Mouse (Mus musculus) hindbrain, embryonic 13.5 days (tissue): Measurements from ENCODE around the gene Twf1. TPM values are rescaled to one million over a fixed set of nuclear protein-coding genes. Genes with fewer than 3 reads are reported as not detected.

ENCODE experiments used
- ATAC-seq: fragments of 200-750 bp; cut with Nextera tagmentation; 2 replicates; pipeline ENCODE4 v1.8.0; 2017; ENCODE audit warnings: moderate TSS enrichment; ENCODE audit not compliant: low FRiP score
- H3K27ac ChIP-seq: fragments of 300-500 bp; sonication (generic); 2 replicates; pipeline ENCODE4 v1.5.1; 2015; ENCODE audit warnings: inconsistent platforms, mild to moderate bottlenecking, moderate library complexity
- H3K27me3 ChIP-seq: fragments of 300-500 bp; sonication (generic); 2 replicates; pipeline ENCODE4 v1.6.1; 2015; ENCODE audit warnings: mild to moderate bottlenecking, inconsistent platforms
- H3K36me3 ChIP-seq: fragments of 300-500 bp; sonication (generic); 2 replicates; pipeline ENCODE4 v1.6.1; 2015; ENCODE audit warnings: mild to moderate bottlenecking, inconsistent platforms
- H3K4me1 ChIP-seq: fragments of 300-500 bp; sonication (generic); replicated peaks from 2 replicates; pipeline ENCODE4 v1.6.1; 2015; ENCODE audit warnings: inconsistent platforms
- H3K4me2 ChIP-seq: fragments of 300-500 bp; sonication (generic); 2 replicates; pipeline ENCODE4 v1.6.1; 2015; ENCODE audit warnings: inconsistent platforms, mild to moderate bottlenecking, moderate library complexity
- H3K4me3 ChIP-seq: fragments of 300-500 bp; sonication (generic); 2 replicates; pipeline ENCODE4 v1.5.1; 2015; ENCODE audit warnings: mild to moderate bottlenecking, inconsistent platforms
- H3K9ac ChIP-seq: fragments of 300-500 bp; sonication (generic); 2 replicates; pipeline ENCODE4 v1.6.1; 2015; ENCODE audit warnings: mild to moderate bottlenecking, inconsistent platforms
- H3K9me3 ChIP-seq: fragments of 300-500 bp; sonication (generic); 2 replicates; pipeline ENCODE4 v1.6.1; 2016; ENCODE audit warnings: inconsistent platforms
- WGBS: fragments of 180-500 bp; shearing (Covaris S2); methylation state at CpG from one replicate; pipeline ENCODE4 v1.1.7; 2015; 5-methylcytosine and 5-hydroxymethylcytosine counted together
- polyA plus RNA-seq: library from polyadenylated mRNA; unstranded; fragments of >200 nt; fragmentation: Nextera tagmentation; extraction: Ambion mirVana; gene quantifications from 2 replicates; pipeline ENCODE4 v1.2.1, GENCODE M21; 2015

The Twf1 gene
- polyA plus RNA-seq, 1 experiment from 2014 or later: 92.3 TPM

- Histone ChIP-seq H3K27ac (no peak overlapping the region), H3K9me3 (no peaks in the 10 kb centered on the region), H3K27me3 (no peaks in the 10 kb centered on the region), H3K4me1 (no peaks in the 10 kb centered on the region), H3K4me3 (no peak overlapping the region), H3K4me2 (no peak overlapping the region), H3K36me3 (no peaks in the 10 kb centered on the region), H3K9ac (no peak overlapping the region)
- WGBS: 87% methylated on average over 11 of the region's 11 CpGs
- ATAC-seq: no peak
Observed at GRCm38 (mm10) chr15:94600145-94600707, 10.5 kb upstream of the Twf1 start.

GRCm38 (mm10) chr15:94593586-94593985, 3.9 kb upstream of the Twf1 start:
- 89% methylated on average over 1 of the region's 1 CpGs for WGBS
- H3K4me2 ChIP-seq: no peak overlapping the region
- H3K27ac ChIP-seq: no peak overlapping the region
- H3K9ac ChIP-seq: no peak overlapping the region
- H3K4me3 ChIP-seq: no peak overlapping the region
- H3K36me3 ChIP-seq: no peaks in the 10 kb centered on the region
- no peaks in the 10 kb centered on the region for H3K9me3 ChIP-seq
- ATAC-seq: no peak
- H3K27me3 ChIP-seq: no peaks in the 10 kb centered on the region
- peaks cover 4% of the 10 kb centered on the region; the same call in 1 of the 2 replicates for H3K4me1 ChIP-seq

GRCm38 (mm10) chr15:94591356-94591755, 1.7 kb upstream of the Twf1 start:
- H3K4me1 ChIP-seq: peaks cover 12% of the 10 kb centered on the region
- H3K4me2 ChIP-seq: no peak overlapping the region
- ATAC-seq: no peak
- H3K9ac ChIP-seq: no peak overlapping the region
- H3K27ac ChIP-seq: no peak overlapping the region
- peaks cover under 1% of the 10 kb centered on the region; the same call in 1 of the 2 replicates for H3K36me3 ChIP-seq
- H3K4me3 ChIP-seq: no peak overlapping the region
- H3K9me3 ChIP-seq: no peaks in the 10 kb centered on the region
- WGBS: 94% methylated on average over 4 of the region's 4 CpGs
- no peaks in the 10 kb centered on the region for H3K27me3 ChIP-seq

- no peaks in the 10 kb centered on the region for H3K9me3 ChIP-seq
- peaks cover 10% of the 10 kb centered on the region for H3K36me3 ChIP-seq
- peak; percentile 41 for ATAC-seq
- H3K4me3 ChIP-seq: peak overlapping the region; percentile 89
- no peaks in the 10 kb centered on the region for H3K27me3 ChIP-seq
- peak overlapping the region; percentile 46 for H3K4me2 ChIP-seq
- WGBS: 12% methylated on average over 8 of the region's 8 CpGs
- H3K9ac ChIP-seq: peak overlapping the region; percentile 56
- H3K4me1 ChIP-seq: peaks cover 13% of the 10 kb centered on the region
- H3K27ac ChIP-seq: peak overlapping the region; percentile 66
Observed at GRCm38 (mm10) chr15:94590083-94590482, 394 bp upstream of the Twf1 start.

GRCm38 (mm10) chr15:94587826-94588715, 1.6 kb downstream of the Twf1 start:
- no peak overlapping the region for H3K9ac ChIP-seq
- WGBS: 86% methylated on average over 9 of the region's 9 CpGs
- no peak for ATAC-seq
- no peak overlapping the region for H3K27ac ChIP-seq
- no peaks in the 10 kb centered on the region for H3K9me3 ChIP-seq
- peaks cover 30% of the 10 kb centered on the region for H3K36me3 ChIP-seq
- peak overlapping the region; percentile 89 for H3K4me3 ChIP-seq
- peaks cover 13% of the 10 kb centered on the region for H3K4me1 ChIP-seq
- no peaks in the 10 kb centered on the region for H3K27me3 ChIP-seq
- peak overlapping the region; percentile 76 for H3K4me2 ChIP-seq

GRCm38 (mm10) chr15:94584738-94585137, 5.0 kb downstream of the Twf1 start:
- WGBS: 82% methylated on average over 4 of the region's 4 CpGs
- no peak overlapping the region for H3K9ac ChIP-seq
- no peak for ATAC-seq
- peaks cover 62% of the 10 kb centered on the region for H3K36me3 ChIP-seq
- H3K4me2 ChIP-seq: no peak overlapping the region
- no peak overlapping the region for H3K27ac ChIP-seq
- no peak overlapping the region for H3K4me3 ChIP-seq
- no peaks in the 10 kb centered on the region for H3K9me3 ChIP-seq
- peaks cover 13% of the 10 kb centered on the region for H3K4me1 ChIP-seq
- H3K27me3 ChIP-seq: no peaks in the 10 kb centered on the region

- peaks cover 72% of the 10 kb centered on the region for H3K36me3 ChIP-seq
- ATAC-seq: no peak
- no peak overlapping the region for H3K4me3 ChIP-seq
- H3K4me1 ChIP-seq: peaks cover 6% of the 10 kb centered on the region
- no peak overlapping the region for H3K9ac ChIP-seq
- no peaks in the 10 kb centered on the region for H3K9me3 ChIP-seq
- H3K27ac ChIP-seq: no peak overlapping the region
- H3K4me2 ChIP-seq: no peak overlapping the region
- WGBS: 89% methylated on average over 10 of the region's 10 CpGs
- H3K27me3 ChIP-seq: no peaks in the 10 kb centered on the region
Observed at GRCm38 (mm10) chr15:94583153-94583552, 6.5 kb downstream of the Twf1 start.

GRCm38 (mm10) chr15:94582000-94582593, 7.6 kb downstream of the Twf1 start:
- H3K36me3 ChIP-seq: peaks cover 74% of the 10 kb centered on the region
- WGBS: 38% methylated on average over 7 of the region's 7 CpGs
- H3K4me3 ChIP-seq: no peak overlapping the region
- H3K9me3 ChIP-seq: no peaks in the 10 kb centered on the region
- no peak for ATAC-seq
- no peak overlapping the region for H3K27ac ChIP-seq
- H3K4me1 ChIP-seq: 0 out of 2 replicates have a peak, but pooled peaks cover 2% of the 10 kb centered on the region
- no peak overlapping the region for H3K9ac ChIP-seq
- no peaks in the 10 kb centered on the region for H3K27me3 ChIP-seq
- no peak overlapping the region for H3K4me2 ChIP-seq

- Histone ChIP-seq H3K36me3 (peaks cover 13% of the 10 kb centered on the region), H3K9me3 (no peaks in the 10 kb centered on the region), H3K9ac (no peak overlapping the region), H3K27me3 (no peaks in the 10 kb centered on the region), H3K4me2 (no peak overlapping the region), H3K4me3 (no peak overlapping the region), H3K27ac (no peak overlapping the region), H3K4me1 (no peaks in the 10 kb centered on the region)
- ATAC-seq: no peak
- WGBS: 55% methylated on average over 4 of the region's 4 CpGs
Observed at GRCm38 (mm10) chr15:94574566-94575268, 15.0 kb downstream of the Twf1 start.

- Histone ChIP-seq H3K9me3 (no peaks in the 10 kb centered on the region), H3K9ac (no peak overlapping the region), H3K4me1 (no peaks in the 10 kb centered on the region), H3K4me2 (no peak overlapping the region), H3K27me3 (no peaks in the 10 kb centered on the region), H3K27ac (no peak overlapping the region), H3K36me3 (no peaks in the 10 kb centered on the region), H3K4me3 (no peak overlapping the region)
- no peak for ATAC-seq
- WGBS: 74% methylated on average over 7 of the region's 8 CpGs
Observed at GRCm38 (mm10) chr15:94572746-94573145, 16.9 kb downstream of the Twf1 start.

GRCm38 (mm10) chr15:94571501-94571900, 18.2 kb downstream of the Twf1 start:
- Histone ChIP-seq H3K36me3 (no peaks in the 10 kb centered on the region), H3K4me3 (no peak overlapping the region), H3K4me2 (no peak overlapping the region), H3K27ac (no peak overlapping the region), H3K4me1 (no peaks in the 10 kb centered on the region), H3K9me3 (no peaks in the 10 kb centered on the region), H3K27me3 (no peaks in the 10 kb centered on the region), H3K9ac (no peak overlapping the region)
- WGBS: 88% methylated on average over 4 of the region's 4 CpGs
- ATAC-seq: no peak
